Mouse (Mus musculus) liver, adult (tissue): ENCODE data around the gene Grem2.

Experiments used
- GATA4 ChIP-seq: IDR thresholded peaks from 2 replicates; pipeline ENCODE4 v1.6.1; 2014; ENCODE audit warnings: mild to moderate bottlenecking, low read length; ENCODE audit not compliant: insufficient replicate concordance

Gene Grem2

DNA sequence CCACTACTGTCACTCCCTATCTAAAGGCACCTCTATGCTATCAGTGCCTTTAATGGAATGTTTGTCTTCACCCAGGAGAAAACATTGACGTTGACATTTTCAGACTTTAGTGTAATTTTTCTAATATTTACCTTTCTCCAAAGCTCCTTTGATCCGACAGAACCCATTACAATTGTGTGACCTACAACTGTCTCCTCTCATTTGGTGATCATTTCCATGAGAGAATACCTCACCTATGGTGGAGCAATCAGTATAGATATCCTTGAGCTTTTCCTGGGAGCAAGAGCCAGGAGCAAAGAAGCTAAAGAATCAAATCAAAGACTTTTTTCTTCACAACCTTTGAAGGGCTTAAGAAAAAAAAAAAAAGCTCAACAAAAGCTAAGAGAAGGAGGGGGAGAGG lies 65.4 kb downstream of the Grem2 start:
- TF ChIP-seq GATA4, result no peak

DNA sequence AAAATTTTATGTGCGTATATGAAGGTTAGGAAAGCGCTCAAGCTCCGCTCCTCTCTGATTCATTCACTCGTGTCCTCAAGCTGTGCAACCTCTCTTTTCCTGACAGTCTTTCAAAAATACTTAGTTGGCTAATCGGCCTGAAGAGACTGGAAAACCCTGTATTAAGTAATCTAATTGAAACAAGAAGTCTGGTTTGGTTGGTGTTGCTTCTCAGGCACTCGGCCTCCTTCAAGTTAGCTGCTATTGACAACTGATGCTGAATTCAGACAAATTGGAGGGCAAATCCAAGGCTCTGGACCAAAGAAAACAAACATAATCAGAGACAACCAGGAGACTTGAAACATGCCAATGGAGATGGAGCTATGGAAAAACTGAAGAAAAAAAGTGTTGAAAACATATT lies 76.8 kb downstream of the Grem2 start:
- TF ChIP-seq GATA4, result no peak

DNA sequence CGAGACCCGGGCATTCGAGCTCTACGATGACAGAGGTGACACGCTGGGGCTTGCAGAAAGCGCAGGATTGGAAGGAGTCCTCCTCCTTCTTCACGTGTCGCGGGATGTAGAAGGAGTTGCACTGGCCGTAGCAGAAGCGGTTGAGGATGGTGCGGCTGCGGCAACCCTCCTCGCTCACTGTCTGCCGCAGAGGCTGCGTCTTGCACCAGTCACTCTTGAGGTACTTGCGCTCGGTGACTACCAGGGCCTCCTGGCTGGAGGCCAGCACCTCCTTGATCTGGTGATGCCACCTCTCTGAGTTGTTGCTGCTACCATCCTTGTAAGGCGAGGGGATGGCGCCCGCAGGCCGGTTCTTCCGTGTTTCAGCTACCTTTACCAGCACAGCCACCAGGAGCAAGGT lies 84.8 kb downstream of the Grem2 start:
- TF ChIP-seq GATA4, result no peak

DNA sequence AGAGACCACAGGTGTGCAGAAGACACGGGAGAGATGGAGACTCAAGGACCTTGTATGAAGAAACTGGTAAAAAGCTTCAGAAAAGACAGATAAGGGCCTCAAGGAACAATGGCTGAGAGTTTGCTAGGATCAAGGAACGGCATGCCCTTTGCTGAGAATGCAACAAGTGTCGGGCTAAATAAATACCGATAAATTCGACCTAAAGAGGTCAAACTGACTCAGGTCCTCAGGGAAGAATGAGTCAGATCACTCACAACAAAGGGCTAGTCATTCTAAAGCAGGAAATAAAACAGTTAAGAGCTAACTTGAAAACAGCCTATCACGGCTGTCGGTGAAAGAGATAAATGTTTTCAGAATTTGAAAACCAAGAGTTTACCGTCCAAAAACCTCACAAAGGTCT lies 95.1 kb downstream of the Grem2 start:
- TF ChIP-seq GATA4, result no peak

DNA sequence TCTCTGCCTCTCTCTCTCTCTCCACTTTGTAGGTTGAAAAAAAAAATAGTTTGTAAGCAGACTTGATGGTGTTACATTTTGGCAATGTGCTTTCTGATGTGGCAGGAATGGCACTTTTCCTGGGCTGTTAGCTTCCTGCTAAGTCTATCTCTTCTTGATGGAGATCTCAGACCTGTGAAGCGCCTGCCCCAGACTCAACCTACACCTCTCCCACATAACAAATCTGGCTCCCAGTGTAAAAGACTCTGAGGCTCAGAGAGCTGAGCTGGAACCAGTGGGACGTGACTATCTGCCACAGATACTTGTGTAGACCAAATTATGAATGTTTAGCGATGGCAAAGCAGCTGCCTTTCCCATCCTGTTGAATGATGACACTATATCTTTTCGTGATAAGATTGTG lies 109.8 kb downstream of the Grem2 start:
- TF ChIP-seq GATA4, result no peak

DNA sequence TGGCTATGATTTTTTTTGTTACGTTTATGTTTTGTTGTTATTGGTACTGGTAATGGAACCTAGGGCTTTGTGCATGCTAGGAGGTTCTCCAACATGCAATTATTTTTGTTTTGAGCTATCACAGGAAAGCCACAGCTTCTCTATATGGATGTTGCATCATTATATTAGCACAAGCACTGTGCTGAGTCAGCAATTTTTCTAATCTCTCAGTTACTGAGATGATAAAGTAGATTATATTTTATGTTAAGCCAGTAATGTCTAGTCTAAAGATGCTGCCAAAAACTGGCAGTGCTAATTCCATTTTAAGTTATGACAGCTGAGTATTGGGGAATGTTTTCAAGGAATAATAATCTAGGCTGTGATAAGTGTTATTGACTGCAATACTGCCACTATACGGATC lies 133.0 kb downstream of the Grem2 start:
- no peak for TF ChIP-seq GATA4
